Mouse (Mus musculus): ENCODE results near the gene Olfr1360. TPM values are rescaled to one million over a fixed set of nuclear protein-coding genes. Genes with fewer than 3 reads are reported as not detected.

The Olfr1360 gene
- polyA plus RNA-seq, 1 experiment: 0.07 TPM

- no peaks in the 10 kb centered on the region for H3K27me3 ChIP-seq (ENCODE audit: control insufficient read depth, insufficient read depth, low read length)
- no peaks in the 10 kb centered on the region for H3K36me3 ChIP-seq (ENCODE audit: control insufficient read depth, insufficient read depth, low read length)
- H3K27ac ChIP-seq (ENCODE audit: control insufficient read depth, insufficient read depth, low read depth, low read length): no peak overlapping the region
- no peaks in the 10 kb centered on the region; the same call in 1 of the 2 replicates for H3K4me1 ChIP-seq (ENCODE audit: control insufficient read depth, insufficient read depth, low read length)
- H3K4me3 ChIP-seq (ENCODE audit: control insufficient read depth, low read depth, low read length): no peak overlapping the region
- TF ChIP-seq CTCF (IDR thresholded peaks at IDR 0.05; ENCODE audit: control insufficient read depth, insufficient read depth, insufficient replicate concordance, low read depth, low read length): no peak
Measured at GRCm38 (mm10) chr13:21706669-21707068, 29.5 kb upstream of the Olfr1360 start.

- H3K27me3 ChIP-seq (ENCODE audit: control insufficient read depth, insufficient read depth, low read length): no peaks in the 10 kb centered on the region
Measured at GRCm38 (mm10) chr13:21697811-21698210, 20.6 kb upstream of the Olfr1360 start, which contains the start of gene Olfr1359. TSS of gene Olfr1359 (plus strand) at chr13:21698111.

GRCm38 (mm10) chr13:21663286-21663685, 13.9 kb downstream of the Olfr1360 start, which contains the start of gene Olfr1361:
TSS of gene Olfr1361 (minus strand) at chr13:21663386.
- H3K27ac ChIP-seq (ENCODE audit: control insufficient read depth, insufficient read depth, low read depth, low read length): no peak within 1 kb of the TSS
- H3K27me3 ChIP-seq (ENCODE audit: control insufficient read depth, insufficient read depth, low read length): no peaks in the 10 kb centered on the region
- no peaks in the 10 kb centered on the region for H3K4me1 ChIP-seq (ENCODE audit: control insufficient read depth, insufficient read depth, low read length)
- H3K36me3 ChIP-seq (ENCODE audit: control insufficient read depth, insufficient read depth, low read length): no peaks in the 10 kb centered on the region
- TF ChIP-seq CTCF (IDR thresholded peaks at IDR 0.05; ENCODE audit: control insufficient read depth, insufficient read depth, insufficient replicate concordance, low read depth, low read length): no peak
- TF ChIP-seq POLR2A (IDR thresholded peaks at IDR 0.05; ENCODE audit: control insufficient read depth, low read depth, low read length): no peak
- H3K4me3 ChIP-seq (ENCODE audit: control insufficient read depth, low read depth, low read length): no peak within 1 kb of the TSS

More at GRCm38 (mm10) chr13:21697811-21698210, 20.6 kb upstream of the Olfr1360 start, which contains the start of gene Olfr1359:
- H3K4me1 ChIP-seq (ENCODE audit: control insufficient read depth, insufficient read depth, low read length): no peaks in the 10 kb centered on the region
- TF ChIP-seq POLR2A (IDR thresholded peaks at IDR 0.05; ENCODE audit: control insufficient read depth, low read depth, low read length) (no peak), CTCF (IDR thresholded peaks at IDR 0.05; ENCODE audit: control insufficient read depth, insufficient read depth, insufficient replicate concordance, low read depth, low read length) (no peak)
- H3K27ac ChIP-seq (ENCODE audit: control insufficient read depth, insufficient read depth, low read depth, low read length): no peak within 1 kb of the TSS
- H3K4me3 ChIP-seq (ENCODE audit: control insufficient read depth, low read depth, low read length): no peak within 1 kb of the TSS
- no peaks in the 10 kb centered on the region for H3K36me3 ChIP-seq (ENCODE audit: control insufficient read depth, insufficient read depth, low read length)

- TF ChIP-seq CTCF (IDR thresholded peaks at IDR 0.05; ENCODE audit: control insufficient read depth, insufficient read depth, insufficient replicate concordance, low read depth, low read length) (no peak), POLR2A (IDR thresholded peaks at IDR 0.05; ENCODE audit: control insufficient read depth, low read depth, low read length) (no peak)
- H3K4me1 ChIP-seq (ENCODE audit: control insufficient read depth, insufficient read depth, low read length): no peaks in the 10 kb centered on the region
- H3K36me3 ChIP-seq (ENCODE audit: control insufficient read depth, insufficient read depth, low read length): no peaks in the 10 kb centered on the region
- H3K27me3 ChIP-seq (ENCODE audit: control insufficient read depth, insufficient read depth, low read length): no peaks in the 10 kb centered on the region
- H3K4me3 ChIP-seq (ENCODE audit: control insufficient read depth, low read depth, low read length): no peak within 1 kb of the TSS
- no peak within 1 kb of the TSS for H3K27ac ChIP-seq (ENCODE audit: control insufficient read depth, insufficient read depth, low read depth, low read length)
Measured at GRCm38 (mm10) chr13:21642418-21642817, 34.8 kb downstream of the Olfr1360 start, which contains the start of gene Olfr11. TSS of gene Olfr11 (minus strand) at chr13:21642518.

Other genes starting within 250 kb of the Olfr1360 start
- gene Pgbd1, start 236.3 kb downstream of the Olfr1360 start, polyA plus RNA-seq (2012; rRNA removed): 5.2 and 5.5 TPM in 2 replicates
- 4.9 and 5.2 TPM in 2 replicates for gene Zscan26, start 223.7 kb downstream of the Olfr1360 start, polyA plus RNA-seq (2012; rRNA removed)
- 32.4 and 38.1 TPM in 2 replicates for gene Nkapl, start 208.9 kb downstream of the Olfr1360 start, polyA plus RNA-seq (2012; rRNA removed)
- gene Zkscan4, start 198.5 kb downstream of the Olfr1360 start, polyA plus RNA-seq (2012; rRNA removed): 0.18 and 0.23 TPM in 2 replicates
- not detected in 2 replicates for gene Gm10065, start 198.0 kb downstream of the Olfr1360 start, polyA plus RNA-seq (2012; rRNA removed)
- 2.8 and 3.2 TPM in 2 replicates for gene AK157302, start 182.2 kb downstream of the Olfr1360 start, polyA plus RNA-seq (2012; rRNA removed)
- 6.4 and 6.6 TPM in 2 replicates for gene Gm11273, start 176.0 kb downstream of the Olfr1360 start, polyA plus RNA-seq (2012; rRNA removed)
- gene Zkscan8, start 146.3 kb downstream of the Olfr1360 start, polyA plus RNA-seq (2012; rRNA removed): 1.3 and 1.7 TPM in 2 replicates
- not detected in 2 replicates for gene Olfr1366, start 134.6 kb downstream of the Olfr1360 start, polyA plus RNA-seq (2012; rRNA removed)
- not detected in 2 replicates for gene Olfr1535, start 117.5 kb downstream of the Olfr1360 start, polyA plus RNA-seq (2012; rRNA removed)
- not detected in 2 replicates for gene Olfr1364, start 95.6 kb downstream of the Olfr1360 start, polyA plus RNA-seq (2012; rRNA removed)
- not detected in 2 replicates for gene Olfr1362, start 63.4 kb downstream of the Olfr1360 start, polyA plus RNA-seq (2012; rRNA removed)
- gene Olfr11, start 34.9 kb downstream of the Olfr1360 start, polyA plus RNA-seq (2012; rRNA removed): 0.04 TPM in 1 of 2 replicates, not detected in the other
- 0.19 TPM in 1 of 2 replicates, not detected in the other for gene Olfr1361, start 14.0 kb downstream of the Olfr1360 start, polyA plus RNA-seq (2012; rRNA removed)
- gene Olfr1359, start 20.7 kb upstream of the Olfr1360 start, polyA plus RNA-seq (2012; rRNA removed): 0.35 and 0.38 TPM in 2 replicates
- gene Hist1h2bl, start 38.7 kb upstream of the Olfr1360 start, polyA plus RNA-seq (2012; rRNA removed): 3.2 and 3.6 TPM in 2 replicates
- gene Hist1h2ai, start 39.0 kb upstream of the Olfr1360 start, polyA plus RNA-seq (2012; rRNA removed): 2.0 and 6.1 TPM in 2 replicates
- gene Hist1h3h, start 40.3 kb upstream of the Olfr1360 start, polyA plus RNA-seq (2012; rRNA removed): 14.7 and 20.5 TPM in 2 replicates
- gene Hist1h2bm, start 44.6 kb upstream of the Olfr1360 start, polyA plus RNA-seq (2012; rRNA removed): 6.1 and 6.2 TPM in 2 replicates
- gene Hist1h4j, start 57.7 kb upstream of the Olfr1360 start, polyA plus RNA-seq (2012; rRNA removed): 6.1 and 7.6 TPM in 2 replicates
- 37.3 and 40.8 TPM in 2 replicates for gene Hist1h4k, start 73.1 kb upstream of the Olfr1360 start, polyA plus RNA-seq (2012; rRNA removed)
- 2.4 and 3.9 TPM in 2 replicates for gene Hist1h2ak, start 76.4 kb upstream of the Olfr1360 start, polyA plus RNA-seq (2012; rRNA removed)
- gene Hist1h2bn, start 76.7 kb upstream of the Olfr1360 start, polyA plus RNA-seq (2012; rRNA removed): 2.3 and 3.0 TPM in 2 replicates
- gene Hist1h1b, start 103.2 kb upstream of the Olfr1360 start, polyA plus RNA-seq (2012; rRNA removed): 0.36 TPM in 1 of 2 replicates, not detected in the other
- 5.8 and 7.4 TPM in 2 replicates for gene Hist1h3i, start 106.0 kb upstream of the Olfr1360 start, polyA plus RNA-seq (2012; rRNA removed)
- gene Hist1h2an, start 109.8 kb upstream of the Olfr1360 start, polyA plus RNA-seq (2012; rRNA removed): 1.8 and 2.1 TPM in 2 replicates
- gene Hist1h2bp, start 110.1 kb upstream of the Olfr1360 start, polyA plus RNA-seq (2012; rRNA removed): 155 and 156 TPM in 2 replicates
- gene Hist1h2bq, start 132.8 kb upstream of the Olfr1360 start, polyA plus RNA-seq (2012; rRNA removed): 28.8 and 32.6 TPM in 2 replicates
- gene Hist1h2ao, start 133.1 kb upstream of the Olfr1360 start, polyA plus RNA-seq (2012; rRNA removed): not detected in 2 replicates
- gene Hist1h4m, start 134.3 kb upstream of the Olfr1360 start, polyA plus RNA-seq (2012; rRNA removed): not detected in 2 replicates
- gene Hist1h4n, start 154.8 kb upstream of the Olfr1360 start, polyA plus RNA-seq (2012; rRNA removed): 32.2 and 38.8 TPM in 2 replicates
- 7.4 and 12.0 TPM in 2 replicates for gene Hist1h2ap, start 156.1 kb upstream of the Olfr1360 start, polyA plus RNA-seq (2012; rRNA removed)
- gene Hist1h2br, start 156.3 kb upstream of the Olfr1360 start, polyA plus RNA-seq (2012; rRNA removed): 26.8 and 30.6 TPM in 2 replicates